8 mouse cellular contexts compared by ENCODE assay signal in the genomic region with DNA sequence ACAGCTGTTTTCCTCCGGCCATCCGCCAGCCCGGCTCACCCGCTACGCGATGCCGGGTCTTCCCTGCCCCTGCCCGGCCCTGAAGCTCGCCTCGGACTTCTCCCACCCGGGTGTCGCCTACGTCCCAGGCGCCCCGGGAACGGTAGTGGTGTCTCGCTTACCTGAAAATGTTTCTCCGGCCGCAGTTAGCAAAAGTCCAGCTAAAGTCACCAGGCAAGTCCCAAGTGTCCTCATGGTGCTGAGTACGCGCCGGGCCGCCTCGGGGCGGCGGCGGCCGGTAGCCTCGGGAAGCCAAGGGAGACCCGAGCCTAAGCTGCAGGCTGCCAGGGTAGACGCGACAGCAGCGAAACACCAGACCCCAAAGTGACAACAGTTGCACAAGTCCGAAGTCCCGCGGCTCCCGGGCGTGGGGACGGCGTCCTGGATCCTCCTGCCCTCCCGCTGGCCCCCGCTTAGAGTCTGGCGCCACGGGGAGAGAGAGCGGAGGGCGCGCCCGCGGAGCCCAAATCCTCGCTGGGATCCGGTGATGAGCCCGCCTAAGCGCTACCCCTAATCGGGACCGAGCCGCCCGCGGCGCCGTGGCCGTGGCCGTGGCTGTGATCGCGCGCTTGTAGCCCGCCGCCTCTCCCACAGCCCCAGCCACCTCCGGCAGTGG. TPM values are rescaled to one million over a fixed set of nuclear protein-coding genes. Genes with fewer than 3 reads are reported as not detected.
DNase-seq lines count a peak whose midpoint lies in the region; ATAC-seq and TF ChIP-seq lines count a peak whose summit lies in the region.

No protein-coding gene starts in this region.

- H3ac ChIP-seq in C2C12 (ENCODE audit: control insufficient read depth, insufficient read length, low read depth), result peak overlapping the region; percentile 69

- no peaks in the 10 kb centered on the region for H3K36me3 ChIP-seq in C2C12 (ENCODE audit: control insufficient read depth, insufficient read depth)
- no peaks in the 10 kb centered on the region for H3K36me3 ChIP-seq in embryonic facial prominence, embryonic 13.5 days
- H3K36me3 ChIP-seq in limb, embryonic 14.5 days (ENCODE audit: control insufficient read depth, insufficient read depth, low read length), result no peaks in the 10 kb centered on the region
- no peaks in the 10 kb centered on the region for H3K36me3 ChIP-seq in midbrain, embryonic 14.5 days (ENCODE audit: control insufficient read depth, insufficient read depth, low read length)

- peak overlapping the region; percentile 55; the same call in 1 of the 2 replicates for H3K27ac ChIP-seq in embryonic facial prominence, embryonic 13.5 days
- peak overlapping the region; percentile 70 for H3K27ac ChIP-seq in limb, embryonic 14.5 days (replicated peaks; ENCODE audit: low read depth, low read length)
- peak overlapping the region; percentile 72 for H3K27ac ChIP-seq in midbrain, embryonic 14.5 days (replicated peaks; ENCODE audit: low read depth, low read length)

- H3K4me3 ChIP-seq in C2C12 (ENCODE audit: insufficient read depth, poor library complexity, severe bottlenecking), result peak overlapping the region; percentile 48
- peak overlapping the region; percentile 61 for H3K4me3 ChIP-seq in embryonic facial prominence, embryonic 13.5 days
- peak overlapping the region; percentile 78 for H3K4me3 ChIP-seq in limb, embryonic 14.5 days (replicated peaks; ENCODE audit: low read length)
- H3K4me3 ChIP-seq in midbrain, embryonic 14.5 days (replicated peaks; ENCODE audit: low read depth, low read length), result peak overlapping the region; percentile 72

- no peaks in the 10 kb centered on the region for H3K9me3 ChIP-seq in embryonic facial prominence, embryonic 13.5 days
- no peaks in the 10 kb centered on the region for H3K9me3 ChIP-seq in limb, embryonic 14.5 days (ENCODE audit: control insufficient read depth, low read length)
- no peaks in the 10 kb centered on the region for H3K9me3 ChIP-seq in midbrain, embryonic 14.5 days (ENCODE audit: control insufficient read depth, low read length)

- intact Hi-C loops in heart, postnatal 14 days (cut with DNase I), result loop anchor here (1.0 to 10.0 kb wide), 10 partner anchors 42 to 669 kb away; no protein-coding TSS in a partner anchor

- DNase-seq in adrenal gland, postnatal 10 days, result peak; percentile 76
- no peak for DNase-seq in adrenal gland, adult 2 months
- peak; percentile 72 to 74 for DNase-seq in heart, postnatal 14 days
- DNase-seq in limb, embryonic 14.5 days (ENCODE audit: low spot score), result peak; percentile 47
- peak; percentile 57 for DNase-seq in midbrain, embryonic 14.5 days
- peak; percentile 49 for DNase-seq in urinary bladder, postnatal 25 days (ENCODE audit: low spot score)

- peaks cover 13% of the 10 kb centered on the region for H3K4me1 ChIP-seq in embryonic facial prominence, embryonic 13.5 days
- peaks cover 5% of the 10 kb centered on the region; the same call in 1 of the 2 replicates for H3K4me1 ChIP-seq in limb, embryonic 14.5 days (ENCODE audit: control insufficient read depth, insufficient read depth, low read length)
- H3K4me1 ChIP-seq in midbrain, embryonic 14.5 days (ENCODE audit: control insufficient read depth, insufficient read depth, low read length), result peaks cover 10% of the 10 kb centered on the region

- no peaks in the 10 kb centered on the region for H3K79me3 ChIP-seq in C2C12 (ENCODE audit: low read depth)

- peak overlapping the region; percentile 83 for H3K9ac ChIP-seq in embryonic facial prominence, embryonic 13.5 days
- peak overlapping the region; percentile 89 for H3K9ac ChIP-seq in limb, embryonic 14.5 days (ENCODE audit: low read depth, low read length, severe bottlenecking)
- H3K9ac ChIP-seq in midbrain, embryonic 14.5 days (replicated peaks; ENCODE audit: low read length), result peak overlapping the region; percentile 75

- WGBS in embryonic facial prominence, embryonic 13.5 days, result 1% methylated on average over 68 of the region's 68 CpGs
- under 1% methylated on average over 57 of the region's 68 CpGs for WGBS in limb, embryonic 14.5 days
- under 1% methylated on average over 67 of the region's 68 CpGs for WGBS in midbrain, embryonic 14.5 days

- no peaks in the 10 kb centered on the region for H3K27me3 ChIP-seq in C2C12 (ENCODE audit: control insufficient read depth, insufficient read depth, insufficient read length)
- peaks cover 26% of the 10 kb centered on the region for H3K27me3 ChIP-seq in embryonic facial prominence, embryonic 13.5 days
- H3K27me3 ChIP-seq in limb, embryonic 14.5 days (ENCODE audit: control insufficient read depth, insufficient read depth, low read length), result no peaks in the 10 kb centered on the region
- peaks cover 17% of the 10 kb centered on the region for H3K27me3 ChIP-seq in midbrain, embryonic 14.5 days (ENCODE audit: control insufficient read depth, insufficient read depth, low read length)

- H3K79me2 ChIP-seq in C2C12 (ENCODE audit: control insufficient read depth, insufficient read depth), result peaks cover 24% of the 10 kb centered on the region

- H3K4me2 ChIP-seq in embryonic facial prominence, embryonic 13.5 days, result peak overlapping the region; percentile 87
- peak overlapping the region; percentile 69 for H3K4me2 ChIP-seq in limb, embryonic 14.5 days (replicated peaks; ENCODE audit: low read depth, low read length, severe bottlenecking)
- H3K4me2 ChIP-seq in midbrain, embryonic 14.5 days (ENCODE audit: low read length), result peak overlapping the region; percentile 95

- no peak for TF ChIP-seq POLR2A in limb, embryonic 14.5 days (IDR thresholded peaks at IDR 0.05; ENCODE audit: borderline replicate concordance, extremely low read depth, insufficient read depth, insufficient read length)

- peak; percentile 23; the same call in 1 of the 2 replicates for ATAC-seq in embryonic facial prominence, embryonic 13.5 days (ENCODE audit: insufficient number of reproducible peaks, insufficient read depth, low FRiP score, low TSS enrichment, low read depth)
- ATAC-seq in limb, embryonic 14.5 days (ENCODE audit: low FRiP score, low read depth), result peak; percentile 66
- ATAC-seq in midbrain, embryonic 14.5 days (ENCODE audit: low FRiP score, low TSS enrichment), result peak; percentile 41

- TF ChIP-seq CTCF in C2C12 (IDR thresholded peaks at IDR 0.05; ENCODE audit: control insufficient read depth, insufficient read depth, insufficient read length), result no peak

TF ChIP-seq in C2C12, 6 proteins besides CTCF, POLR2A, EP300 and RAD21:
- TF ChIP-seq MYOG (IDR thresholded peaks at IDR 0.05; ENCODE audit: control insufficient read depth, extremely low read depth, insufficient read length), result no peak
- TF ChIP-seq CEBPB (IDR thresholded peaks at IDR 0.05; ENCODE audit: low read depth), result no peak
- no peak for TF ChIP-seq MAX (IDR thresholded peaks at IDR 0.05)
- no peak for TF ChIP-seq MYOD1 (IDR thresholded peaks at IDR 0.05; ENCODE audit: control insufficient read depth, insufficient read length, low read depth)
- TF ChIP-seq USF1 (IDR thresholded peaks at IDR 0.05; ENCODE audit: low read depth), result no peak
- TF ChIP-seq FOSL1 (IDR thresholded peaks at IDR 0.05; ENCODE audit: insufficient read depth, low read length, poor library complexity, severe bottlenecking), result no peak
TF ChIP-seq in C2C12: peak in this region for 0.

RNA-seq across cellular contexts. Expression of gene Ptprm, which starts 0.3 kb away (rescaled TPM):
- 10 to 100 TPM; 41.0 to 56.9 TPM for total RNA-seq in adrenal gland, postnatal 10 days (2021)
- 10 to 100 TPM; 27.8 to 33.3 TPM for total RNA-seq in adrenal gland, adult 2 months (2021)
- polyA plus RNA-seq in adrenal gland, adult 2 months (2012; rRNA removed), result 7.2 and 8.6 TPM in 2 replicates
- 4.4 TPM for polyA plus RNA-seq in C2C12 (2012; fragmentation: generic; extraction: Trizol)
- 14.3 and 15.8 TPM in 2 replicates for polyA plus RNA-seq in embryonic facial prominence, embryonic 13.5 days (2015; fragmentation: Nextera tagmentation; extraction: Ambion mirVana)
- total RNA-seq in heart, postnatal 14 days (2021), result 100 to 1,000 TPM; 100 to 104 TPM
- 15.8 and 16.5 TPM in 2 replicates for polyA plus RNA-seq in limb, embryonic 14.5 days (2012; rRNA removed)
- 21.8 and 21.9 TPM in 2 replicates for polyA plus RNA-seq in limb, embryonic 14.5 days (2014; fragmentation: Nextera tagmentation; extraction: Ambion mirVana)
- 18.7 and 22.8 TPM in 2 replicates for polyA plus RNA-seq in midbrain, embryonic 14.5 days (2014; fragmentation: Nextera tagmentation; extraction: Ambion mirVana)
